Comparison of ENCODE assay signal across 9 mouse cellular contexts in the genomic region with DNA sequence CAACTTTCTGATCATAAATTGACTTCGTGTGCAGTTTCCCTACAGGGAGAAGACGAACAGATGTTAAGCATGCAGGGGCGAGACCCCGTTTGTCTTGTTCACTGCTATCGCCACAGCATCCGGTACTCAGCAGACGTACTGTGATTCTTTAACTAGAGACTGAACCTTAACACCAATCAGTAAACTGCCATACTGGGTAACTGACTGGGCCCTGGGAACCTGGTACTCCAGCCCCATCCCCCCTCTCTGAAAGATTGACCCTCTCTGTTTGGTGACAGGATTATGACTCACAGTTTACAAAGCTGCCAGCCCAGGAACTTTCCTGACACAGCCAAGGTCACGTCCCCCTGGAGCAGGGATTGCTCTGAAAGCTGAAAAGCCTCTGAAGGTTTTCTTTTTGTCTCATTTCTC. TPM values are rescaled to one million over a fixed set of nuclear protein-coding genes. Genes with fewer than 3 reads are reported as not detected.
A peak's percentile ranks its signal among the peaks of the same experiment; 100 is the strongest.
DNase-seq lines count a peak whose midpoint lies in the region; ATAC-seq and TF ChIP-seq lines count a peak whose summit lies in the region.
"Had no signal": no experiment of that assay in that cellular context is flagged by ENCODE, and none has a peak within 500 bp of the region (broad histone marks: within the 10 kb centered on the region; RNA-seq: fewer than 3 reads in every experiment).

No protein-coding gene starts in this region.

- peak overlapping the region; percentile 14; the same call in 1 of the 2 replicates for H3K4me3 ChIP-seq in cortical plate, adult 2 months (ENCODE audit: insufficient read depth, low read length)
- peak overlapping the region; percentile 11; the same call in 1 of the 2 replicates for H3K4me3 ChIP-seq in lung, embryonic 14.5 days (ENCODE audit: low read depth, low read length)

- peak; percentile 84 for DNase-seq in 3T3-L1 (ENCODE audit: low read depth, low spot score)
- peak; percentile 67 to 73 for DNase-seq in heart, adult 18-20 months
- peak; percentile 34 for DNase-seq in kidney, adult 11 months
- DNase-seq in lung, embryonic 14.5 days, result peak; percentile 73
- DNase-seq in retina, postnatal 1 day, result peak; percentile 49
- DNase-seq in spleen, adult 12 weeks (ENCODE audit: low spot score), result no peak
- no peak for DNase-seq in thymus, adult 18-20 months

- no peaks in the 10 kb centered on the region for H3K36me3 ChIP-seq in lung, embryonic 14.5 days (ENCODE audit: insufficient read depth)

- H3K27me3 ChIP-seq in lung, embryonic 14.5 days (ENCODE audit: insufficient read depth, low read length), result no peaks in the 10 kb centered on the region

- no peaks in the 10 kb centered on the region for H3K9me3 ChIP-seq in lung, embryonic 14.5 days (ENCODE audit: low read depth, low read length)

- peak; percentile 75 for ATAC-seq in lung, embryonic 14.5 days (ENCODE audit: insufficient read depth)

- no peak overlapping the region for H3K27ac ChIP-seq in cortical plate, adult 2 months (ENCODE audit: insufficient read depth, low read length)
- H3K27ac ChIP-seq in lung, embryonic 14.5 days (ENCODE audit: low read depth), result peak overlapping the region; percentile 42; the same call in 1 of the 2 replicates

- H3K4me1 ChIP-seq in cortical plate, adult 2 months (ENCODE audit: control insufficient read depth, insufficient read depth, low read length), result no peaks in the 10 kb centered on the region
- peaks cover 6% of the 10 kb centered on the region; the same call in 1 of the 2 replicates for H3K4me1 ChIP-seq in lung, embryonic 14.5 days (ENCODE audit: insufficient read depth)

- no peak for TF ChIP-seq CTCF in cortical plate, adult 2 months (IDR thresholded peaks at IDR 0.05; ENCODE audit: extremely low read depth, insufficient read depth, low read length)
- TF ChIP-seq CTCF in lung, embryonic 14.5 days (IDR thresholded peaks at IDR 0.05; ENCODE audit: low read depth), result no peak

- WGBS in lung, embryonic 14.5 days, result 1% methylated on average over 8 of the region's 8 CpGs

- TF ChIP-seq POLR2A in cortical plate, adult 2 months (IDR thresholded peaks at IDR 0.05; ENCODE audit: extremely low read depth, insufficient read depth, low read length), result no peak

- H3K9ac ChIP-seq in lung, embryonic 14.5 days, result peak overlapping the region; percentile 32; the same call in 1 of the 2 replicates

- peak overlapping the region; percentile 56 for H3K4me2 ChIP-seq in lung, embryonic 14.5 days

RNA-seq across cellular contexts. Expression of a gene that starts 42.1 kb away (rescaled TPM):
- polyA plus RNA-seq in cortical plate, adult 2 months (2012; rRNA removed), result not detected in 2 replicates
- total RNA-seq in heart, adult 18-20 months (2021), result 1 to 10 TPM; 3.6 to 6.0 TPM
- polyA plus RNA-seq in lung, embryonic 14.5 days (2014; fragmentation: Nextera tagmentation; extraction: Ambion mirVana), result not detected in 2 replicates
- total RNA-seq: MEL had no signal

Comparison
In these comparisons a context has a peak if more than half of its experiments do, and no peak if none do; other contexts are left out.
1. DNase-seq: peak in 3T3-L1 (single experiment), heart, adult 18-20 months (2 of 2), kidney, adult 11 months (single experiment), lung, embryonic 14.5 days (single experiment) and retina, postnatal 1 day (single experiment); none in spleen, adult 12 weeks (single experiment) and thymus, adult 18-20 months (0 of 2).